Mouse (Mus musculus): ENCODE measurements around the gene Saxo1. TPM values are rescaled to one million over a fixed set of nuclear protein-coding genes. Genes with fewer than 3 reads are reported as not detected.

Saxo1 gene
- total and polyA plus RNA-seq, 3 experiments, result not detected

GRCm38 (mm10) chr4:86427312-86427711 lies 130.8 kb downstream of the Saxo1 start:
- Histone ChIP-seq H3K9me3 (replicated peaks; ENCODE audit: insufficient read depth, low read length) (no peaks in the 10 kb centered on the region), H3K4me1 (ENCODE audit: control insufficient read depth in 1 of 2, insufficient read depth in 2 of 2, low read length in 2 of 2) (peaks cover 5 to 24% of the 10 kb centered on the region in 2 experiments), H3K27ac (ENCODE audit: control insufficient read depth, low read depth, low read length) (peak overlapping the region; percentile 34), H3K79me2 (ENCODE audit: control insufficient read depth, insufficient read depth, low read length, poor library complexity) (no peaks in the 10 kb centered on the region), H3K9ac (ENCODE audit: control insufficient read depth, low read depth, low read length, poor library complexity, severe bottlenecking) (no peak overlapping the region), H3K4me3 (ENCODE audit: control insufficient read depth in 1 of 2, insufficient read depth in 1 of 2, low read depth in 2 of 2, low read length in 2 of 2) (peak overlapping the region in 1 of 2 experiments; percentile 18; a peak in 1 of 4 replicates), H3K36me3 (ENCODE audit: control insufficient read depth in 1 of 2, insufficient read depth in 2 of 2, low read length in 2 of 2) (peaks cover 0 to 16% of the 10 kb centered on the region in 2 experiments; a peak in 2 of 4 replicates), H3K27me3 (ENCODE audit: control insufficient read depth in 1 of 2, insufficient read depth in 2 of 2, low read length in 2 of 2) (peaks cover 0 to 2% of the 10 kb centered on the region in 2 experiments; a peak in 1 of 4 replicates)
- TF ChIP-seq CHD1 (IDR thresholded peaks at IDR 0.05; ENCODE audit: low read depth, low read length) (no peak), ELF1 (IDR thresholded peaks at IDR 0.05; ENCODE audit: low read depth, low read length) (no peak), GATA1 (IDR thresholded peaks at IDR 0.05; ENCODE audit: low read depth, low read length) (peak; percentile 91), SIN3A (IDR thresholded peaks at IDR 0.05; ENCODE audit: low read length) (0 out of 2 replicates have a peak, but pooled peaks have one; percentile 1), EP300 (IDR thresholded peaks at IDR 0.05; ENCODE audit: low read depth in 1 of 2, low read length in 2 of 2) (peak; percentile 42 to 65), MXI1 (IDR thresholded peaks at IDR 0.05; ENCODE audit: low read depth, low read length) (0 out of 2 replicates have a peak, but pooled peaks have one; percentile 5), MYC (IDR thresholded peaks at IDR 0.05; ENCODE audit: low read depth, low read length) (no peak), TBP (IDR thresholded peaks at IDR 0.05; ENCODE audit: low read depth, low read length) (no peak), HCFC1 (IDR thresholded peaks at IDR 0.05; ENCODE audit: low read depth, low read length) (no peak), TCF12 (IDR thresholded peaks at IDR 0.05; ENCODE audit: low read depth, low read length) (peak; percentile 25; the same call in 1 of the 2 replicates), ETS1 (IDR thresholded peaks at IDR 0.05; ENCODE audit: low read depth, low read length) (peak; percentile 35; the same call in 1 of the 2 replicates)
- DNase-seq (ENCODE audit: low read depth, low spot score), result peak; percentile 77

GRCm38 (mm10) chr4:86426549-86426948 lies 131.6 kb downstream of the Saxo1 start:
- H3K27ac ChIP-seq (ENCODE audit: control insufficient read depth, low read depth, low read length), result no peak overlapping the region; the same call in 1 of the 2 replicates
- H3K36me3 ChIP-seq (ENCODE audit: control insufficient read depth in 1 of 2, insufficient read depth in 2 of 2, low read length in 2 of 2), result peaks cover 0 to 16% of the 10 kb centered on the region in 2 experiments; a peak in 2 of 4 replicates
- H3K4me3 ChIP-seq (ENCODE audit: control insufficient read depth in 1 of 2, insufficient read depth in 1 of 2, low read depth in 2 of 2, low read length in 2 of 2), result no peak overlapping the region
- H3K27me3 ChIP-seq (ENCODE audit: control insufficient read depth in 1 of 2, insufficient read depth in 2 of 2, low read length in 2 of 2), result peaks cover 0 to 2% of the 10 kb centered on the region in 2 experiments; a peak in 1 of 4 replicates
- DNase-seq (ENCODE audit: low read depth, low spot score), result no peak
- no peak overlapping the region for H3K9ac ChIP-seq (ENCODE audit: control insufficient read depth, low read depth, low read length, poor library complexity, severe bottlenecking)
- H3K4me1 ChIP-seq (ENCODE audit: control insufficient read depth in 1 of 2, insufficient read depth in 2 of 2, low read length in 2 of 2), result peaks cover 5 to 24% of the 10 kb centered on the region in 2 experiments
- H3K79me2 ChIP-seq (ENCODE audit: control insufficient read depth, insufficient read depth, low read length, poor library complexity), result no peaks in the 10 kb centered on the region
- no peaks in the 10 kb centered on the region for H3K9me3 ChIP-seq (replicated peaks; ENCODE audit: insufficient read depth, low read length)
- no peak for TF ChIP-seq CHD2 (IDR thresholded peaks at IDR 0.05; ENCODE audit: low read length)
- TF ChIP-seq NELFE (IDR thresholded peaks at IDR 0.05; ENCODE audit: low read depth, low read length), result no peak
- no peak for TF ChIP-seq ZNF384 (IDR thresholded peaks at IDR 0.05; ENCODE audit: low read depth, low read length)
- no peak for TF ChIP-seq ELF1 (IDR thresholded peaks at IDR 0.05; ENCODE audit: low read depth, low read length)
- no peak for TF ChIP-seq TAL1 (IDR thresholded peaks at IDR 0.05; ENCODE audit: low read length)
- TF ChIP-seq MXI1 (IDR thresholded peaks at IDR 0.05; ENCODE audit: low read depth, low read length), result no peak
- TF ChIP-seq JUND (IDR thresholded peaks at IDR 0.05; ENCODE audit: low read depth, low read length), result no peak
- TF ChIP-seq SMC3 (IDR thresholded peaks at IDR 0.05; ENCODE audit: low read depth, low read length), result no peak
- TF ChIP-seq MAFK (IDR thresholded peaks at IDR 0.05; ENCODE audit: borderline replicate concordance, low read depth, low read length), result no peak
- TF ChIP-seq ZMIZ1 (IDR thresholded peaks at IDR 0.05; ENCODE audit: low read depth, low read length), result no peak

All from MEL (cell line).